16 mouse cellular contexts compared by ENCODE assay signal in genomic region chr12:116949726-116950125, GRCm38 (mm10).
"Had no signal": no experiment of that assay in that cellular context is flagged by ENCODE, and none has a peak within 500 bp of the region (broad histone marks: within the 10 kb centered on the region; RNA-seq: fewer than 3 reads in every experiment).

No protein-coding gene starts in this region.

- H3K4me3 ChIP-seq: lung, embryonic 15.5 days; megakaryocyte, embryonic 14.5 days; midbrain, embryonic 13.5 days; midbrain, embryonic 15.5 days; neural tube, embryonic 12.5 days had no signal

- H3K27ac ChIP-seq: lung, embryonic 15.5 days; macrophage; midbrain, embryonic 13.5 days; midbrain, embryonic 15.5 days; neural tube, embryonic 12.5 days had no signal

- DNase-seq: liver, postnatal 0 days; lung, adult 2 months; lung, postnatal 14 days; lung, postnatal 36 days; right cerebral cortex, postnatal 25 days; right cerebral cortex, postnatal 4 days; spleen, adult 18-20 months; thymus, adult 2 months; thymus, postnatal 25 days; thymus, postnatal 4 days had no signal
